Mouse (Mus musculus): ENCODE data around the gene Pten. TPM values are rescaled to one million over a fixed set of nuclear protein-coding genes. Genes with fewer than 3 reads are reported as not detected.

The Pten gene
- polyA plus RNA-seq, 1 experiment = 38.1 TPM

DNA sequence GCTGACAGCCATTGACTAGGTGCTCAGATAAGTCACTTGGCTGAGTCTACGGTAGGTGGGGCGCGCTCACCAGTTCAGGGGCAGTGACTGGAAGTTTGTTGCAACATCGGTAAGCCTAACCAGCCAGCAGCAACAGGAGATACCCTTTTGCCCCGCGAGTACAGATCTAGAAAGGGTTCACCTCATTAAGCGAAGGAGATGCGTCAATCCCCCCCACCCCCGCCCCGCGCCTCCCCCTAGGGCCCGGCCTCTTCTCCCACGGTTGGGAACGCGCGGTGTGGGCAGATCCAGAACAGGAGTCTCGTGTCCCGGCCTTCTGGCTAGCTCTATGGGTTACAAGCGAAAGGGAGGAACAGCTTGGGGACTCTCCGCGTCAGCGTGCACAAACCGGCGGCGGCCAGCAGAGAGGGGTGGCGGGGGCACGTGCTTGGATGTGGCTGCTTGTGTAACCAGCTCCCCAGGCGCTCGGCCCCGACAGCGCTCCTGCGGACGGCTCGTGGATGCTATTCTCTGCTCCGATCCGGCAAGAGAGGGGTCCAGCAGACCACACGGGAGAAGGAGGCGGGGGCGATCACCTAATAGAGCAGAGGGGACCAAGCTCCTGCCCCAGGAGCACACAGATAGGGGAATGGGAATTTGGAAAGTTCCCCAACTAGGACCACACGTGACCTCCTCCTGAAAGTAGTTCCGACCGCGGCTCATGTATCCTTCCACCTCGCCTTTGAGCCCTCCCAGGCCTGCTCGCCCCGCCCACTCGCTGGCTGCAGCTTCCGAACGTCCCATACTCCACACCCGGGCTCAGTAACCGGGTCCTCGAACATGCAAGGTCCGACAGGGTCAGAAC is 1.3 kb upstream of the Pten start:
- no peaks in the 10 kb centered on the region for H3K27me3 ChIP-seq (ENCODE audit: control insufficient read depth, insufficient read depth, low read length)
- H3K27ac ChIP-seq (ENCODE audit: insufficient read depth, low read length) = peak overlapping the region; percentile 100
- TF ChIP-seq CTCF (IDR thresholded peaks at IDR 0.05; ENCODE audit: borderline replicate concordance, insufficient read depth, low read depth, low read length) (no peak), POLR2A (IDR thresholded peaks at IDR 0.05; ENCODE audit: borderline replicate concordance, insufficient read depth, low read length) (peak; percentile 82)
- peaks cover 6% of the 10 kb centered on the region for H3K4me1 ChIP-seq (ENCODE audit: control insufficient read depth, insufficient read depth, low read length)
- under 1% methylated on average over 53 of the region's 53 CpGs for WGBS
- peak; percentile 97 to 98 for DNase-seq
- H3K4me3 ChIP-seq (replicated peaks; ENCODE audit: insufficient read depth, low read depth, low read length) = peak overlapping the region; percentile 91

DNA sequence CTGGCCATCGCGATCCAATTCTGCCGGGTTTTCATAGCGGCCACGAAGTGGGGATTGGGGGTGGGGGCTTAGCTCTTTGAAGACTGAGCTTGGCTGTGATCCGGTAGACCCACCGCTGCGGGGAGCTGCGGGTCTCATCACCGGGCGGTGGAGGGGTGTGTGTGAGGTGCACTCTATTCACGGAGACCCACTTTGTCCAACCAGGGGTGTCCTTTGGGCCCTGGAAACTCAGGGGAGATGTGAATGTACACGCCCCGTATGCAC is 729 bp upstream of the Pten start:
- WGBS = under 1% methylated on average over 14 of the region's 14 CpGs
- TF ChIP-seq CTCF (IDR thresholded peaks at IDR 0.05; ENCODE audit: borderline replicate concordance, insufficient read depth, low read depth, low read length) (no peak), POLR2A (IDR thresholded peaks at IDR 0.05; ENCODE audit: borderline replicate concordance, insufficient read depth, low read length) (no peak)

DNA sequence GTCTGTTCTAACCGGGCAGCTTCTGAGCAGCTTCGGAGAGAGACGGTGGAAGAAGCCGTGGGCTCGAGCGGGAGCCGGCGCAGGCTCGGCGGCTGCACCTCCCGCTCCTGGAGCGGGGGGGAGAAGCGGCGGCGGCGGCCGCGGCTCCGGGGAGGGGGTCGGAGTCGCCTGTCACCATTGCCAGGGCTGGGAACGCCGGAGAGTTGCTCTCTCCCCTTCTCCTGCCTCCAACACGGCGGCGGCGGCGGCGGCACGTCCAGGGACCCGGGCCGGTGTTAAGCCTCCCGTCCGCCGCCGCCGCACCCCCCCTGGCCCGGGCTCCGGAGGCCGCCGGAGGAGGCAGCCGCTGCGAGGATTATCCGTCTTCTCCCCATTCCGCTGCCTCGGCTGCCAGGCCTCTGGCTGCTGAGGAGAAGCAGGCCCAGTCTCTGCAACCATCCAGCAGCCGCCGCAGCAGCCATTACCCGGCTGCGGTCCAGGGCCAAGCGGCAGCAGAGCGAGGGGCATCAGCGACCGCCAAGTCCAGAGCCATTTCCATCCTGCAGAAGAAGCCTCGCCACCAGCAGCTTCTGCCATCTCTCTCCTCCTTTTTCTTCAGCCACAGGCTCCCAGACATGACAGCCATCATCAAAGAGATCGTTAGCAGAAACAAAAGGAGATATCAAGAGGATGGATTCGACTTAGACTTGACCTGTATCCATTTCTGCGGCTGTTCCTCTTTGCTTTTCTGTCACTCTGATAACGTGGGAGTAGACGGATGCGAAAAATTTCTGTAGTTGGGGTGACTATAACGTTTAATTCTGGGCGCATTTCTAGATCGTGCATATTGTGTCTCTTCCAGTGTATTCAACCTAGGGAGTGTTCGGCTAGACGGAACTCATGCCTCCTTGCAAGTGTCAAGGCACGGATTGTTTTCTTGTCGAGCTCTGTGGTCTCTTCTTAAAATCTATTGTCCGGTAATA is 815 bp downstream of the Pten start:
- peak overlapping the region; percentile 77 for H3K4me3 ChIP-seq (replicated peaks; ENCODE audit: insufficient read depth, low read depth, low read length)
- no peaks in the 10 kb centered on the region for H3K27me3 ChIP-seq (ENCODE audit: control insufficient read depth, insufficient read depth, low read length)
- DNase-seq = peak; percentile 67 to 74
- peak overlapping the region; percentile 86 for H3K27ac ChIP-seq (ENCODE audit: insufficient read depth, low read length)
- under 1% methylated on average over 59 of the region's 69 CpGs for WGBS
- peaks cover 7% of the 10 kb centered on the region for H3K4me1 ChIP-seq (ENCODE audit: control insufficient read depth, insufficient read depth, low read length)
- TF ChIP-seq CTCF (IDR thresholded peaks at IDR 0.05; ENCODE audit: borderline replicate concordance, insufficient read depth, low read depth, low read length) = no peak
- no peak for TF ChIP-seq POLR2A (IDR thresholded peaks at IDR 0.05; ENCODE audit: borderline replicate concordance, insufficient read depth, low read length)

More for the DNA sequence above, 729 bp upstream of the Pten start:
- peak overlapping the region; percentile 91 for H3K4me3 ChIP-seq (replicated peaks; ENCODE audit: insufficient read depth, low read depth, low read length)
- peaks cover 6% of the 10 kb centered on the region for H3K4me1 ChIP-seq (ENCODE audit: control insufficient read depth, insufficient read depth, low read length)
- H3K27me3 ChIP-seq (ENCODE audit: control insufficient read depth, insufficient read depth, low read length) = no peaks in the 10 kb centered on the region
- peak overlapping the region; percentile 75 for H3K27ac ChIP-seq (ENCODE audit: insufficient read depth, low read length)
- no peak for DNase-seq

DNA sequence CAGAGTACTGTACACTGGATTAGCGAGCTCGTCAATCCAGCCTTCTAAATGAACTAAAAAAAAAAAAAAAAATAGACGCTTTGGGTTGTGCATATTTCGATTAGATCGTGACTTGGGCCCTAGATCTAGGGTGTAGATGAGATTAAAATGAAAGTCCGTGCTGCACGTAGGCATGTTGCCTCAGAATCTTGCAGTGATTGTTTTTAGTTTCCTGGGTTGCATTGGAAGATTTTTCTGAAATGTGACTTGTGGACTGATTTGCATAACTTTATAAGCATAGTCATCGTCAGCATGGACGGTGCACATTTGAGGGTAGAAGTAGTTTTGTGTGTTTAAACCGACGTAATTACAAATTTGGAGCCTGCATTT is 1.5 kb downstream of the Pten start:
- H3K27me3 ChIP-seq (ENCODE audit: control insufficient read depth, insufficient read depth, low read length) = no peaks in the 10 kb centered on the region
- TF ChIP-seq CTCF (IDR thresholded peaks at IDR 0.05; ENCODE audit: borderline replicate concordance, insufficient read depth, low read depth, low read length) = no peak
- TF ChIP-seq POLR2A (IDR thresholded peaks at IDR 0.05; ENCODE audit: borderline replicate concordance, insufficient read depth, low read length) = no peak
- H3K4me1 ChIP-seq (ENCODE audit: control insufficient read depth, insufficient read depth, low read length) = peaks cover 9% of the 10 kb centered on the region
- no peak overlapping the region for H3K27ac ChIP-seq (ENCODE audit: insufficient read depth, low read length)
- 1% methylated on average over 11 of the region's 11 CpGs for WGBS
- DNase-seq = no peak
- peak overlapping the region; percentile 77 for H3K4me3 ChIP-seq (replicated peaks; ENCODE audit: insufficient read depth, low read depth, low read length)

DNA sequence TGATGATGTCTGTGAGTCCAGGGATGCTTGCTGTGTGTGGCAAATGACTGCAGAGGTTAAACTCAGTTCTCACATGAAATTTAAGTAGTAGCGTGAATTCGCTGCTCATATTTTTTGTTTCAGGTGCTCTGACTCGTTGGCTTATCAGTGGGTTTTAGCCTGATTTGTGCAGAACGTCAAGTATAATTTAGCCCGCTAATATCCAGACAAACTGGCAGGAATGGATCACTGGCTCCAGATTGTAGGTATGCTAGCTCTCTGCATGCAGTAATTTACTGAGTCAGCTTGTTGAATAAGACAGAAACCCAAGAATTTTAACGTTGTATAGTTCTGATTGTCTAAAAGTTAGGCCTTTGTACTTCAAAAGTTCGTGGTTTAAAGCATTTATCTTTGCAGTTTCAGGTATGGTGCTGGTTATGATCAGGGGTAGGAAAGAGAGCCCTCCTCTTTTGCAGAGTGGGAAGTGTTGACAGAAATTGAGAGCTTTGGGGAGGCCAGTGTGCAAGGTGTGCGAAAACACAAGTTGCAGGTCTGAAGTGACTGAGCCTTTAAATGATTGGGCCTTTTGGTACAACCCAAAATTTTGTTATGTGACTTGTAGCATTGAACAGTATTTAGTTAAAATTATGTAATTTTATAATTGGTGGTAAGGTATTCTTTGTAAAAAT is 2.2 kb downstream of the Pten start:
- no peak overlapping the region for H3K27ac ChIP-seq (ENCODE audit: insufficient read depth, low read length)
- peak overlapping the region; percentile 77 for H3K4me3 ChIP-seq (replicated peaks; ENCODE audit: insufficient read depth, low read depth, low read length)
- no peaks in the 10 kb centered on the region for H3K27me3 ChIP-seq (ENCODE audit: control insufficient read depth, insufficient read depth, low read length)
- under 1% methylated on average over 8 of the region's 8 CpGs for WGBS
- no peak for TF ChIP-seq POLR2A (IDR thresholded peaks at IDR 0.05; ENCODE audit: borderline replicate concordance, insufficient read depth, low read length)
- no peak for TF ChIP-seq CTCF (IDR thresholded peaks at IDR 0.05; ENCODE audit: borderline replicate concordance, insufficient read depth, low read depth, low read length)
- H3K4me1 ChIP-seq (ENCODE audit: control insufficient read depth, insufficient read depth, low read length) = peaks cover 7% of the 10 kb centered on the region; the same call in 1 of the 2 replicates
- DNase-seq = no peak

DNA sequence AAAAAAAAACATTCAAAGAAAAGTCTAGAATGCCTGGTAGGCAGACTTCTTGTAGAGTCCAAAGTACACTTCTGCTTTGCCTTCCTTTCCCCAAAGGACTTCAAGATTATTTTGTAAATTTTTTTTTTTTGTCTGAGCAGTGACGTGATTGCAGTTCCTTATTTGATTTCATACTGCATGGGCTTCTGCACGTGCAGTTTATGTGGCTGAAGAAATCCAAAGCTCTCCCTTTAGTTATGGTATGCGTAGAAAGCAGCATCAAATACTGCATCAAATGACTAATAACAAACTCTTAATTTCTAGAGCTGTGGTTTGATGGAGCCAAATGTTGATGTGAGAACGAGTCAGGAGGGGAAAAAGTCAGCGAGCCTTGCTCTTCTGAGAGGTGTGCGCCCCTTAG is 3.2 kb downstream of the Pten start:
- Histone ChIP-seq H3K4me3 (replicated peaks; ENCODE audit: insufficient read depth, low read depth, low read length) (peak overlapping the region; percentile 57), H3K4me1 (ENCODE audit: control insufficient read depth, insufficient read depth, low read length) (peaks cover 3% of the 10 kb centered on the region; the same call in 1 of the 2 replicates), H3K27ac (ENCODE audit: insufficient read depth, low read length) (no peak overlapping the region), H3K27me3 (ENCODE audit: control insufficient read depth, insufficient read depth, low read length) (no peaks in the 10 kb centered on the region)
- 4% methylated on average over 6 of the region's 6 CpGs for WGBS
- TF ChIP-seq CTCF (IDR thresholded peaks at IDR 0.05; ENCODE audit: borderline replicate concordance, insufficient read depth, low read depth, low read length) (no peak), POLR2A (IDR thresholded peaks at IDR 0.05; ENCODE audit: borderline replicate concordance, insufficient read depth, low read length) (no peak)
- DNase-seq = no peak

DNA sequence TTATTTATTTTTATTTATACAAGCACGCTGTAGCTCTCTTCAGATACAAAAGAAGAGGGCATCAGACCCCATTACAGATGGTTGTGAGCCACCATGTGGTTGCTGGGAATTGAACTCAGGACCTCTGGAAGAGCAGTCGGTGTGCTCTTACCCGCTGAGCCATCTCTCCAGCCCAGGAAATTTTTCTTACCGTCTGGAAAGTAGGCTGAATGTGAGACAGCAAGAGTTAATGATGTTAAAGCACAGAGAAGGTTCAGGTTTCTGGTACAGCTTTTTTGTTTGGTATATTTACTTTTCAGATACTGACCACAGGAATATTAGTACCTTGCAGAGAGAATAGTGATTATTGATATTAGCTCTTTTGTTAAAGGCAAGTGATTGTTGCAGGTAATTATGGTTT is 3.9 kb downstream of the Pten start:
- peak overlapping the region; percentile 14 for H3K4me3 ChIP-seq (replicated peaks; ENCODE audit: insufficient read depth, low read depth, low read length)
- H3K4me1 ChIP-seq (ENCODE audit: control insufficient read depth, insufficient read depth, low read length) = peaks cover 3% of the 10 kb centered on the region; the same call in 1 of the 2 replicates
- 23% methylated on average over 4 of the region's 4 CpGs for WGBS
- H3K27me3 ChIP-seq (ENCODE audit: control insufficient read depth, insufficient read depth, low read length) = no peaks in the 10 kb centered on the region
- no peak overlapping the region for H3K27ac ChIP-seq (ENCODE audit: insufficient read depth, low read length)
- no peak for DNase-seq
- TF ChIP-seq POLR2A (IDR thresholded peaks at IDR 0.05; ENCODE audit: borderline replicate concordance, insufficient read depth, low read length) = no peak
